Mouse (Mus musculus) right cerebral cortex, postnatal 36 days (tissue): Measurements from ENCODE around the gene Gpr156.
A peak's percentile ranks its signal among the peaks of the same experiment; 100 is the strongest.
"Not testable (repeated sequence)": the region's sequence is repeated elsewhere in the genome, so short reads cannot be mapped to it uniquely, and the experiment has no call there.

Experiments used
- DNase-seq, 2 experiments: peaks; one replicate each; pipeline ENCODE4 v3.0.0; 2022; ENCODE audit warnings: low spot score in 2 of 2, mixed read lengths in 1 of 2

Gpr156 gene

DNA sequence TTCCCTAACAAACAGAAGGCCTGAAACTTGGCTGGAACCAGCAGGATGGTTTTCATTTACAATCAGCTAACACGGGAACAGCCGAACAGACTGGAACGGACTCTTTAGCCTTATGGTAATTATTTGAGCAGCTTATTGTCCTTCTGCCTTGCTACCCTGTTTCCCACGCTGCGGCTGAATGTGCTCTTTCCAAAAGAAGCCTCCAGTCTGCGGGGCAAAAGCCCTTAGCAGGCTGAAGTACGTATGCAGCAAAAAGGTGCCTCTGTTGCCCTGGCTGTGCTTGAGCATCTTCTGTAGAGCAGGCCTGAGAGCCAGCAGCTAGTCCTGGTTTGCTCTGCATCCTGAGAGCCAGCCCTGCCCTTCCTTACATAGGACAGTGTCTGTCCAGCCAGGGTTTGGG lies 83.9 kb downstream of the Gpr156 start:
- DNase-seq = no peak

- DNase-seq = no peak
Measured at GRCm38 (mm10) chr16:38001766-38002165, 85.5 kb downstream of the Gpr156 start.

DNA sequence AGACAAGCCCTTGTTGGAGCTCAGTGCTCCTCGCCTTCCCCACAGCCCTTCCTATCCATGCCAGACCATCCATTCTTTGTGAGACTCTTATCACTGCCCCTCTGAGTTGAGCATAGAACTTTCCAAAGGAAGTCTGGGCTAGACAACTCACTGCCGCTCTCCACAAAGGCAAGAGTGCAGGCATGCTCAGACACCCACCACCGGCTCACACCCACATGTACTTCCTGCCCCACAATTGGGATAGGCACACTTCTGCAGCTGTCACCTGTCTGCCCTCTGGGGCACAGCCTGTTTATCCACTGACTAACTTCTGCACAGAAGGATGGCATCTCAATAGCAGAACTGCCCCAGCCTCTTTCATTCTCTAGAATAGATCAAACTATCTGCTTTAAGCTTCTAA lies 86.2 kb downstream of the Gpr156 start:
- no peak for DNase-seq

DNA sequence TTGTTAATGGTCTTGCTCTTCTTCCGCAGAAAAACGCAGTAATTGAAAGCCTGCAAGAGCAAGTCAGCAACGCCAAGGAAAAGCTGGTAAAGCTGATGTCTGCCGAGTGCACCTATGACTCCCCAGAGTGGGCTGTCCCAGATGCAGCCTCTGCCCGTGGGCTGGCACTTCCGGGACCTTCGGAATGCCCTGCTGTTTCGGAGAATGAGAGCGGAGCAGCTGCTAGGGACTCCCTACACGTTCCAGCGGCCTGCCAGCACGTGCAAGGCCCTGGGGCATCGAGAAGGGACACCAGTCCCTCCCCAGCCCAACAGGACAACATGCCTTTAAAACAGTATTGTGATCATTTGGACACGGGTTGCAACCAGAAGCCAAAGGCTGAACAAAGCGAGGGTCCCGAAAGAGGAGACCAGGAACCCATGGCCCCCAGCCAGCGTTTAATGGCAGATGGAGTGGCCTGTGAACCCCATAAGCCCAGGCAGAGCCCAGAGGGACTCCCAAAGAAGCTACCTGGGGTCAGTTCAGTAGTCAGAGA lies 88.3 kb downstream of the Gpr156 start:
- no peak for DNase-seq

DNA sequence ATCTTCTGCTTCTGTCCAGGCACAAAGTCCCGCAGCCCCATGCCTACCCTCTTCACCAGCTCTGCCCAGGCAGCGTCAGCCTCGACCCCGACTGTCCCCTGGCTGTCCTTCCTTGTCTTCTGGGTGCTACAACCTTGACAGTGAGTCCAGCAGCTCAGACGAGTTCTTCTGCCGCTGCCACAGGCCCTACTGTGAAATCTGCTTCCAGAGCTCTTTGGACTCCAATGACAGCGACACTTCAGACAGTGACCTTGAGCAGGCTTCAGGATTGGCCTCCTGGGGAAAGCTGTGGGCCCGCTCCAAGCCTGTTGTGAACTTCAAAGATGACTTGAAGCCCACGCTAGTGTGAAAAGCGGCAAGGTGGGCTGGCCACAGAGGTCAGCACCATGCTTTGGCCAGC lies 89.2 kb downstream of the Gpr156 start:
- DNase-seq = no peak

GRCm38 (mm10) chr16:38008371-38008770 lies 92.1 kb downstream of the Gpr156 start:
- DNase-seq = no peak

GRCm38 (mm10) chr16:38009041-38009825 lies 92.9 kb downstream of the Gpr156 start:
- DNase-seq = no peak

DNA sequence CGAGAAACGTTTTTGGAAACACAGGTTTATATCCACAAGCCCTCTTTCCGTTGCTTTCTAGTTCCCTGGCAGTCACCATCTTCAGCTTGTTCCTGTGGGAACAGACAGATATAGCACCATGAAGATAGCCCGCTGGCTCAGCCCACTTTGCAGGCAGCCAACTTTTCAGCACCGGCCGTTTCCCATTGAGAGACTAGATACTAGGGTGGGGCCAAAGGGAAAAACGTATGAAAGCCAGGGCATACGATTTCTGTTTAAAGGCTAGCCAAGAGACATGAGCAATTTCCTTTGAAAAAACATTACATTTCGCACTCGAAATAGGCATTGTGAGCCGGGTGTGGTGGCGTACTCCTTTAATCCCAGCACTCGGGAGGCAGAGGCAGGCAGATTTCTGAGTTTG lies 95.2 kb downstream of the Gpr156 start:
- DNase-seq = no peak

- no peak for DNase-seq
Measured at GRCm38 (mm10) chr16:38012382-38012781, 96.1 kb downstream of the Gpr156 start.

DNA sequence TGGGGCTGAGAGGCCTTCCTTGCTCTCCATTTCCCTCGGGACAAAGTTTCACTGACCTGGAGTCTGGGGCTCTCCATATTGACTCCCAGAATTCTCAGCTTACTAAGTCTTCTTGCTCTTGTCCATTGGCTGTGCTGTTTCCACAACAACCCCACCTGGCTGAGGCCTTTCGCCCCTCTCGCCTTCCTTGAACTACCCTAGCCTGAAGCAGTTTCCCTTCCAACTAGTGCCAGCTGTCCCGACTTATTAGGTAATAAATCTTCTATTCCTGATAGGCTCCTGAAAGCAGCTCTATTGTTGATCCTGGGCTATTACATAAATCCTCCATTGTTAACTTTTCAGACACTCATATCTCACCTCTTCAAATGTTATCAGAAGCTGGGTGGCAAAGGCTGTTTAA lies 96.6 kb downstream of the Gpr156 start:
- no peak for DNase-seq

DNA sequence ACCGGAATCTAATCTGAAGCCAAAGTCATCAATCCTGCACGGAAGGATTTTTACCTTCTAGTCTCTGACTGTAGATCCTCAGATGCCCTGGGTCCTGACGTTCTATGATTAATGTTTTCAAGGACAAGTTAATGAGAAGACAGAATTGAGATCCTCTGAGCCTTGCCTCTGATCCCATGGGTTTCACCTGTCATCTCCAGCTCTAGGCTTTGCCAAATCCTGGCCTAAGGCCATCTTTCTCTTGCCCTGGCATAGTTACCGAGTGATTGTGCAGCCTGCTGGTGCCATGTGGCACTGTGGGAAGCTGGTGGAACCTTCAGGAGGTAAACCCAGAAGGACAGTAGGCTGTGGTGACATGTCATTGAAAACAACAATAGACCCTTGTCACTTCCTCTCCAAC lies 98.7 kb downstream of the Gpr156 start:
- DNase-seq = no peak

- no peak for DNase-seq
Measured at GRCm38 (mm10) chr16:38016928-38017524, 100.7 kb downstream of the Gpr156 start.

DNA sequence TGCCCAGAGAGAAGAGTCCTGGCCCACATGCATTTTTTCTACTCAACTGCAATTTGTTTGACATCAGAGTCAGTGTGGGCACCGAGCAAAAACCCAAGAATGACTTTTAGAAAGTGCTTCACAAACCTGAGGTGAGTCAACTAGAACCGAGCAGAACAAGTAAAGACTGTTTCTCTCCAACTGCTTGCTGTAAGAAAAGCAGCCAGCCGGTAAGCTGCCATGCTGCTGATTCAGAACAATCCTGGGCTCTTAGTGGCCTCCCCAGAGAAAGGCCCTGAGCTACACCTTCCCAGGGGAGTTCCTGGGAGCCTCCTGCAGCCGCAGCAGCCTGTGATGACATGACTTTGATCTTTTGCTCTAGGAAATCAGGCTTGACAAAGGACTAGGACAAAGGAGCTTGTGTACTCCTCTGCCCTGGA lies 101.7 kb downstream of the Gpr156 start:
- no peak for DNase-seq

DNA sequence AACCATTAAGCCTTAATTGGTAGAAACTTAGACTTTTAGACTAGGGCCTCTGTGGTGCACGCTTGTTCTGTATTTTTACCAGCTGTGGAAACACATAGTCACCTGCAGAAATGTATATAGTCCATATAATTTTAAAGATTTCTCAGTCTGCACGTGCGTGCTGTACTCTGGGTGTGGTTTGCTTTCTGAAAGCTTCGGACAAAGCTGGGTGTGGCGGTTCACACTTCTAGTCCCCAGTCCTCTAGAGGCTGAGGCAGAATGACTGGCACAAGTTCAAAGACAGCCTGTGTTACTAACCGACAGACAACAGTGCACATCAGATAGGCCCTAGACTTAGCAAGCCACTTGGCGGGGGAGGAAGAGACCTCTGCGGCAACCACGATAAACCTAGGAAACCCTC lies 116.3 kb downstream of the Gpr156 start:
- DNase-seq = no peak

DNA sequence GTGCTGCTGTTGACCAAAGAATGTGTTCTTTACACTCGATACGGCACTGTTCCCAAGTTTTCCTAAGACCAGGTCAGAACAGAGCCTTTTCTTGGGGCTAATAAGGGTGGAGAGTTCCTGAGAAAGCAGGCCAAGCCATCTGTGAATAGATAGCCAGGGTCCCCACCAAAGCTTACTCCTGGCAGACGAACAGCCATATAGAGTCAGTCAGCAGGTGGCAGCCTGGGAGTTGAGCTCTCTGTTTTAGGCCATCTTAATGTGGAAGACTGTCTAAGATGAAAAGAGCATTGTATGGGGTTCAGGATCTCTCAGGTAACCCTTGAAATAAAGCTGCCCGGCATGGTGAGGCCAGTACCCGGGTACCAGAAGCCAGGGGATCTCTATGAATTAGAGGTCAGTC lies 116.8 kb downstream of the Gpr156 start:
- DNase-seq = no peak

DNA sequence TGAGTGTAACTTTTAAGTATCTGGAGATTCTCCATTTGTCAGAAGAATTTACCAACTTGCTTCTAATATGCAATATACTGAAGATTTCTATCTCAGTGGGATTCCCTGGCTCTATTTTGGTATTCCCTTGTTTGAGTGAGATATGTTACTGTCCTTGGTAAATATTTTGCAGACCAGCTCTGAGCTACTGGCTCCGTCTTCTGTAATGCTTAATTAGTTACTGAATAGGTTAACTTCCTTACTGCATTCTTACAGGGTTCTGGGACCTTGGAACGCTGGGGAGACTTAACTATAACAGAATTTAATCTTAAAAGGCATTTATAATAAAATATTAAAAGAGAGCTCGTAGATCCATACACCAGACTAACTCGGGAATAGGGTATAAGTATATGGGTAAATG lies 121.8 kb downstream of the Gpr156 start:
- DNase-seq = not testable (repeated sequence)

DNA sequence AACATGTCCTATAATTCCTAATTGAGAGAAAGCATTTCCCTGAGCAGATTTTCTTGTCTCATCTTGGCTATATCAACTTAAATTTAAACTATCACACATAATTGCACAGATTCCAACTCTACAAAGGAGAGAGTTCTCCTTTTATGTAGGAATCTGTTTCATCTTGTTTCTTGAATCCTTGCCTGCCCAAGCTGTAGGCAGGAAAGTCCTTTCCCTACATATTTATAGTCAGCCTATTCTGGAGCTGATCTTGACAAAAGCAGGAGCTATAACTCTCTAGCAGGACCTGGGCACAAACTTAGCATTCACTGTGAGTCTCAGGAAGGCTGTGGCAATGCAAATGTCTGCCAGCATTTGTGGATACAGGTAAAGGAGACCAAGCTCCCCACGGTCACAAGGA lies 125.9 kb downstream of the Gpr156 start:
- DNase-seq = peak in 1 of 2 experiments; percentile 14

DNA sequence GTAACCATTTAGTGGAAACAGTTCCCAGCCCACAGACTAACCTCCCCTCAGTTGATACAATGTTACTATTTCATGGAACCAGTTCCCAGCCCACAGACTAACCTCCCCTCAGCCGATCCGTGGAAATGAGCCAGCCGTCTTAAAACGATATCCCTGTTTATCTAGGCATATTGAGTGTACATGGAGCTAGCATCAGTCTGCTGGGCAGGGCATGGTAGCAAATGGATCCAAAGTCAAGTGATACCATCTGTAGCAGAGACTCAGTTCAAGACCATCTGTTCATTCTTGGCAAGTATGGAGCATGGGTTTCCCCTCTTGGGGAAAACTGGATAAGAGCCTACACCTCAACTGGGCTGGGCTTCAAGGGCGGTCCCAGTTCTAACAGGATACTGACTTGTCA lies 128.3 kb downstream of the Gpr156 start:
- DNase-seq = peak in 1 of 2 experiments; percentile 5

GRCm38 (mm10) chr16:38047781-38048558 lies 131.7 kb downstream of the Gpr156 start:
- DNase-seq = no peak
